Mouse (Mus musculus) heart, adult 2 months (tissue): ENCODE results near the gene Palm. TPM values are rescaled to one million over a fixed set of nuclear protein-coding genes. Genes with fewer than 3 reads are reported as not detected.
A peak's percentile ranks its signal among the peaks of the same experiment; 100 is the strongest.

Source experiments
- DNase-seq, 2 experiments: peaks; one replicate each; pipeline ENCODE4 v3.0.0; 2021
- H3K27ac ChIP-seq: fragments of 200-600 bp; 2 replicates; pipeline ENCODE4 v1.8.1; 2022
- H3K27me3 ChIP-seq: fragments of 200-500 bp; 2 replicates; pipeline ENCODE4 v1.6.1; 2012; ENCODE audit warnings: mild to moderate bottlenecking, low read length, inconsistent platforms, mixed read lengths; ENCODE audit not compliant: control insufficient read depth, insufficient read depth
- H3K36me3 ChIP-seq: fragments of 200-500 bp; 2 replicates; pipeline ENCODE4 v1.6.1; 2012; ENCODE audit warnings: low read length, inconsistent platforms; ENCODE audit not compliant: control insufficient read depth, insufficient read depth
- H3K4me1 ChIP-seq: fragments of 200-500 bp; 2 replicates; pipeline ENCODE4 v1.6.1; 2011; ENCODE audit warnings: low read length; ENCODE audit not compliant: control insufficient read depth, insufficient read depth
- H3K4me3 ChIP-seq: fragments of 200-600 bp; 2 replicates; pipeline ENCODE4 v1.8.1; 2022
- H3K79me2 ChIP-seq: fragments of 200-500 bp; replicated peaks from 2 replicates; pipeline ENCODE4 v1.6.1; 2012; ENCODE audit warnings: mild to moderate bottlenecking, inconsistent platforms, low read length, moderate library complexity, mixed read lengths; ENCODE audit not compliant: control insufficient read depth, insufficient read depth
- H3K9ac ChIP-seq: fragments of 200-500 bp; 2 replicates; pipeline ENCODE4 v1.6.1; 2012; ENCODE audit warnings: low read depth, mild to moderate bottlenecking, control low read depth, inconsistent platforms, low read length, mixed read lengths
- CTCF ChIP-seq: fragments of 200-600 bp; IDR thresholded peaks from 2 replicates; pipeline ENCODE4 v1.8.1; 2022; ENCODE audit warnings: antibody characterized with exemption, mild to moderate bottlenecking, moderate library complexity
- EP300 ChIP-seq: fragments of 200-500 bp; IDR thresholded peaks from 2 replicates; pipeline ENCODE4 v1.6.1; 2011; ENCODE audit warnings: low read depth, low read length, control low read depth; ENCODE audit not compliant: insufficient read depth
- POLR2A ChIP-seq: fragments of 200-500 bp; IDR thresholded peaks from 2 replicates; pipeline ENCODE4 v1.6.1; 2011; ENCODE audit warnings: mild to moderate bottlenecking, low read depth, low read length, control low read depth; ENCODE audit not compliant: insufficient read depth
- WGBS: fragments of 180-500 bp; shearing (Covaris S2); methylation state at CpG from one replicate; pipeline ENCODE4 v1.1.7; 2018; 5-methylcytosine and 5-hydroxymethylcytosine counted together
- intact Hi-C: fragments of 180-260 bp; cut with DNase I; formaldehyde crosslinking; loops from one replicate; pipeline ENCODE4 v1.15.1; 2025
- polyA plus RNA-seq: library from polyadenylated mRNA; depleted of rRNA; stranded (reverse); fragments of >200 nt; gene quantifications from 2 replicates; pipeline ENCODE4 v1.2.3, GENCODE M21; 2012
- total RNA-seq, 2 experiments: library from RNA; stranded (reverse); gene quantifications; 2 replicates each; pipeline ENCODE4 v1.2.3; 2021

Gene Palm
- total and polyA plus RNA-seq, 3 experiments, result 31.4 to 55.6 (median 51.4) TPM

DNA sequence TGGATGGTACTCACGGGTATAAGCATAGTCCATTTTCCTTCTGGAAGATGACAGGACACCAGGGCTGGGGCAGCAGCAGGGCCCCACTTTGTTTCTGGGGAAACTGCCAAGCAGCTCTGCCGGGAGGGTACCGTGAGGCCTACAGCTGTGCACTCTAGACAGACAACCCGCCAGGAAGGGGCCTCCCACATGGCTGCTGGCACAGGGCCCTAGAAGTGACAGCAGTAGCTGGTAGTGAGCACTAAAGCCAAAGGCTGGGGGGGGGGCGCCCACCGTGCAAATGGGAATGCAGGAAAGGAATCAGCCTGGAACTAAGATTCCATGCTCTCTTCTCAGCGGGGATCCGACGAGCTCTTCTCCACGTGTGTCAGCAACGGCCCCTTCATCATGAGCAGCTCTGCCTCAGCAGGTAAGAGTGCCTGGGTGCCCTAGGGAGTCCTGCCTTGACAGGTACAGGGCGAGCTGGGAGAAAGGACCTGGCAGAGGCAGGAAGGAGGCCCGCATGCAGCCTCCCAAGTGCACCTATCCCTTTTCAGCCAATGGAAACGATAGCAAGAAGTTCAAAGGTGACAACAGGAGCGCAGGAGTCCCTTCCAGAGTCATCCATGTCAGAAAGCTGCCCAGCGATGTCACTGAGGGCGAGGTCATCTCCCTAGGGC lies 65.2 kb downstream of the Palm start:
- Histone ChIP-seq H3K4me1 (peaks cover 33% of the 10 kb centered on the region), H3K4me3 (no peak overlapping the region), H3K36me3 (peaks cover 8% of the 10 kb centered on the region; the same call in 1 of the 2 replicates), H3K9ac (no peak overlapping the region), H3K27me3 (no peaks in the 10 kb centered on the region), H3K79me2 (peaks cover 7% of the 10 kb centered on the region), H3K27ac (peak overlapping the region; percentile 33)
- 22% methylated on average over 17 of the region's 17 CpGs for WGBS
- TF ChIP-seq POLR2A (no peak), EP300 (no peak), CTCF (no peak)
- intact Hi-C loops, result no loop called here
- peak; percentile 70 to 78 for DNase-seq

DNA sequence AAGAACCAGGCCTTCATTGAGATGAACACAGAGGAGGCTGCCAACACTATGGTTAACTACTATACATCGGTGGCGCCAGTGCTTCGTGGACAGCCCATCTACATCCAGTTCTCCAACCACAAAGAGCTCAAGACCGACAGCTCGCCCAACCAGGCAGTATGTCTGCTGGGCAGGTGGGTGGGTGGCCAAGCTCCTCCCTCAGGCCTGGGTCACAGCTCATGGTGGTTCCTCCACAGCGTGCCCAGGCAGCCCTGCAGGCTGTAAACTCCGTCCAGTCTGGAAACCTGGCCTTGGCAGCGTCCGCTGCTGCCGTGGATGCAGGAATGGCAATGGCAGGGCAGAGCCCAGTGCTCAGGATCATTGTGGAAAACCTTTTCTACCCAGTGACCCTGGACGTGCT lies 65.7 kb downstream of the Palm start:
- no peak for DNase-seq
- Histone ChIP-seq H3K27ac (no peak overlapping the region; the same call in 1 of the 2 replicates), H3K4me1 (peaks cover 33% of the 10 kb centered on the region), H3K9ac (no peak overlapping the region), H3K4me3 (no peak overlapping the region), H3K27me3 (no peaks in the 10 kb centered on the region), H3K79me2 (peaks cover 7% of the 10 kb centered on the region), H3K36me3 (peaks cover 8% of the 10 kb centered on the region; the same call in 1 of the 2 replicates)
- intact Hi-C loops, result no loop called here
- TF ChIP-seq EP300 (no peak), CTCF (no peak), POLR2A (no peak)
- 51% methylated on average over 11 of the region's 11 CpGs for WGBS

- Histone ChIP-seq H3K27ac (no peak overlapping the region), H3K4me1 (peaks cover 33% of the 10 kb centered on the region), H3K79me2 (peaks cover 7% of the 10 kb centered on the region), H3K9ac (no peak overlapping the region), H3K4me3 (no peak overlapping the region), H3K36me3 (peaks cover 8% of the 10 kb centered on the region; the same call in 1 of the 2 replicates), H3K27me3 (no peaks in the 10 kb centered on the region)
- WGBS, result 89% methylated on average over 26 of the region's 26 CpGs
- DNase-seq, result no peak
- no peak for TF ChIP-seq EP300
- TF ChIP-seq CTCF, result no peak
- TF ChIP-seq POLR2A, result no peak
- intact Hi-C loops, result no loop called here
These were observed 66.9 kb downstream of the Palm start for GRCm38 (mm10) chr10:79860079-79860911.

DNA sequence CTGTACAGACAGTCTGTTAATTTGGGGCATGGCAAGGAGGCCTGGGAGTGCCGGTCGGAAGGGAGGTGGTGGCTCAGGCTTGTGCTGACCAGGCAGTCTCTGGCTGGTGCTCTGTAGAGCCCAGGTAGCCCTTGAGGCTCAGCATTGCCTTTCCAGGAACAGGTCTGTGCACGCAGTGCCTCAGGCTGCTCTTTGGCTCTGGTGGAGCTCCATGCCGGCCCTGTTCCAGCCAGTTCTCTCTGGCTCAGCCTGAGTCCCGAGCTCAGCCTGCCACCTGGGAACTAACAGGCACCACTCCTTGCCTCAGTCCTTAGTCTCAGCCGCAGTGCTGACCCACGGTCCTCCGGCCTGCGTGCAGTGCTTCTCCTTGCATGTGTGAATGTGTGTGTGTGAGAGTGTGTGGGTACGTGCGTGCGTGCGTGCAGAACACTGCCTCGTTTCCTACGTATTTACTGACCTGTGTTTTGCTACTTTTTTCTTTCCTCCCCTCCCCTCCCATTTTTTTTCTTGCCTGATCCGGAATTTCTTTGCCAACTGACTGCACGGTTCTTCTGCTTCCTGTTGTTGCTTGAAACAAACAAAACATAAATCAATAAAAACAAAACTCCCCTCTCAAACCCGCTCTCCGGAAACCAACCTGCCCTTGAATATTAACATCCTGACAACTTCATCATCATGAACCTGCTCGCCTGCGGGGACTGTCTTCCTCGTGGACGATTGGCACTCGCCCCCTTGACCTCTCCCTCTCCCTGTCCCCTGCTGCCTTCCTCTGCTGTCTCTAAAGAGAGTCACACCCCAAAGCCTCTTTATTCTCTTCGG lies 68.1 kb downstream of the Palm start:
- intact Hi-C loops, result no loop called here
- Histone ChIP-seq H3K79me2 (peaks cover 5% of the 10 kb centered on the region), H3K36me3 (peaks cover 8% of the 10 kb centered on the region; the same call in 1 of the 2 replicates), H3K27ac (no peak overlapping the region), H3K4me1 (peaks cover 28% of the 10 kb centered on the region), H3K27me3 (no peaks in the 10 kb centered on the region), H3K9ac (no peak overlapping the region), H3K4me3 (no peak overlapping the region)
- DNase-seq, result no peak
- no peak for TF ChIP-seq CTCF
- no peak for TF ChIP-seq POLR2A
- no peak for TF ChIP-seq EP300
- 71% methylated on average over 25 of the region's 25 CpGs for WGBS

- peaks cover 3% of the 10 kb centered on the region; the same call in 1 of the 2 replicates for H3K36me3 ChIP-seq
- TF ChIP-seq EP300, result no peak
- TF ChIP-seq CTCF, result no peak
- no peak for TF ChIP-seq POLR2A
- no peaks in the 10 kb centered on the region for H3K27me3 ChIP-seq
- 83% methylated on average over 23 of the region's 23 CpGs for WGBS
- no peak overlapping the region for H3K27ac ChIP-seq
- no peak overlapping the region for H3K4me3 ChIP-seq
- intact Hi-C loops, result no loop called here
- no peak for DNase-seq
- peaks cover 4% of the 10 kb centered on the region for H3K79me2 ChIP-seq
- H3K9ac ChIP-seq, result no peak overlapping the region
- peaks cover 20% of the 10 kb centered on the region for H3K4me1 ChIP-seq
These were observed 68.8 kb downstream of the Palm start for GRCm38 (mm10) chr10:79862049-79862788.
